Mouse (Mus musculus) retina, embryonic 14.5 days (tissue): ENCODE data around the gene Rtf1.
A peak's percentile ranks its signal among the peaks of the same experiment; 100 is the strongest.
"Not testable (repeated sequence)": the region's sequence is repeated elsewhere in the genome, so short reads cannot be mapped to it uniquely, and the experiment has no call there.

ENCODE experiments used
- DNase-seq: peaks from one replicate; pipeline ENCODE4 v3.0.0-alpha.2; 2015; ENCODE audit warnings: low spot score

The Rtf1 gene

DNA sequence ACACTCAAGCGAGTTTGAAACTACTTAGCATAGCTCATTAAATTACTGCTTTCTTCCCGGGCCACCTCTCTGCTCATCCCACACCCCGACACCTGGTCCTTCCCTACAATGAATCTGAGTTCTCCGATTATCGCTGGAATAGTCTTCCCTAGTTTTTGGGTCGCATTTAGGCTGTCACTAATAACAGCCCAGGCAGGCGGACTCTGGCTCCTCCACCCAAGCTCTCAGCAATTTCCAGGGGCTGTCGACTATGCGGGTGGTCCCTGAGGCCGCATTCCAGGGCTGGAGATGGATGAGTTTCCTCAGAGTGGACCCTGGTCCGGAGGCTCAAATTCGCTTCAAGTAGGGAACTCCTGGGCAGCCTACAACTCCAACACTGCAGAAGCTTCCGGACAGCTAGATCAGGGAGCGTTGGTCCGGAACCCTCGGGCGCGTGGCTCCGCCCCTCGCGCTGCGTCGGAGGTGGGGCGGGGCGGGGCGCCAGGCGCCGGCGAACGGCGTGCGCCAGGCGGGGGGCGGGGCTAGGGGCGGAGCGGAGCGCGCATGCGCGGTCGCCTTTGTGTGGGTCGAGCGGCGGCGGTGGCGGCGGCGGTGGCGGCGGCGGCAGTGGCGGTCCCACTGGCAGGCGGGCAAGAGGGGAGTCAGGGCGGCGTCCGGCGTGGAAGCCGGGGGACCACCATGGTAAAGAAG, at the start of gene Rtf1:
Gene Rtf1 (plus strand): TSS at position 544 of the 690 bp plus-strand sequence.
- peak; percentile 97 for DNase-seq

DNA sequence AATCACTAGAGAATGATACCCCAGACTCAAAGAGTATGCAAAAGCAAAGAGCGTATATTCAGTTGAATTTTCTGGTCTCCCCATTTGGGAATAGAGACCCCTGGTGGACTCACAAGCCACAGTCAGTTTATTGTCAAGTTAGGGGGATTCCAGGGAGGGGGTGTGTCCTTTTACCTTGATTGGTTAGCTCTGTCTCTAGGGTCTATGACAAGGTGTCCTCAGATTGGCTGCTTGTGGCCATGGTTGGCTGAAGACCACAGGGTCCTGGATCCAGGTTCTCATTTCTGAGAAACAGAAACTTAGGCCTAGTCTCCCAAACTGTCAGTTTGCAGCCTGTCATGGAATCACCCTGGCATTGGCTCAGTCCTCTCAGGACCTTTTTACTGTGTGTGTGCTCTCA, 38.1 kb upstream of the Rtf1 start:
- DNase-seq = peak; percentile 7

DNA sequence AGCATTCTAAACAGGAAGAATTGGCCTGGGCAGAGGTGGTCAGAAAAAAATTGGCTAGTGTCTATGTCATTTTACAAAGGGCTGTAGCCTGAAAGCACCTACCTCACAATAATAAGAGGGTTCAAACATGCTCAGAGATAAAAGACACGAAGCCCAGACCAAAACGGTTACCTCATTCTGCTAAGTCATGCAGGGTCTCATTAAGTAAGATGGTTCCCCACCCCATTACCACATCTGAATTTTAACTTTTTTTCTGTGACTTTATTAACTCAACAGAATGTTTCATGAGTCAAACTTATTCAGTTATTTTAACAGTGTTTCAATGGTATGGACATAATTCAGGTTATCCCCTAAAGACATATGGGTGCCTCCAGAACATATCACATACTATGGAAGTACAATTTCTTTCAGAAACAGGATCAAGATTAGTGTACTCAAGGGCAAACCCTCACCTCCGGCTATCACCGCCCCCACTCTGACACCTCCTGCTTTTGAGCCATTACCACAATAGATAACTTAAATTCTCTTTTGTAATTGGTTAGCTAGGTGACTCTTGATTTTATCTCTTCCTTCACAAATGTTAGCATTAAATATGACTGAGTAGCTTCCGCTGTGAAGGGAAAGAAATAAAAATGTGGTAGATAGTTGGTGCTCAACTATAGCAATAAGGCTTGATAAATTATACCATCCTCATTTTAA, 33.5 kb upstream of the Rtf1 start:
- no peak for DNase-seq

DNA sequence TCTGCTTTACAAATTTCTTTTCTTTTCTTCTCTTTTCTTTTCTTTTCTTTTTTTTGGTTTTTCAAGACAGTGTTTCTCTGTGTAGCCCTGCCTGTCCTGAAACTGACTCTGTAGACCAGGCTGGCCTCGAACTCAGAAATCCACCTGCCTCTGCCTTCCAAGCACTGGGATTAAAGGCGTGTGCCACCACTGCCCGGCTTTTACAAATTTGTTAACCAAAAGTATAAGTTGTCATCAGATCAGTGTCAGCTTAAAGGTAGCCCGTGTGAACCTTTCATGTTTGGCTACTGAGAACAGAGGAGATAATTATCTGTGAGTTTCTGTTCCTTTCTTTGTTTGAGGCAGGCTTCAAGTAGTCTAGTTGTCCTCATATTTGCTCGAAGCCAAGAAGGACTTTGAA, 30.6 kb upstream of the Rtf1 start:
- no peak for DNase-seq

DNA sequence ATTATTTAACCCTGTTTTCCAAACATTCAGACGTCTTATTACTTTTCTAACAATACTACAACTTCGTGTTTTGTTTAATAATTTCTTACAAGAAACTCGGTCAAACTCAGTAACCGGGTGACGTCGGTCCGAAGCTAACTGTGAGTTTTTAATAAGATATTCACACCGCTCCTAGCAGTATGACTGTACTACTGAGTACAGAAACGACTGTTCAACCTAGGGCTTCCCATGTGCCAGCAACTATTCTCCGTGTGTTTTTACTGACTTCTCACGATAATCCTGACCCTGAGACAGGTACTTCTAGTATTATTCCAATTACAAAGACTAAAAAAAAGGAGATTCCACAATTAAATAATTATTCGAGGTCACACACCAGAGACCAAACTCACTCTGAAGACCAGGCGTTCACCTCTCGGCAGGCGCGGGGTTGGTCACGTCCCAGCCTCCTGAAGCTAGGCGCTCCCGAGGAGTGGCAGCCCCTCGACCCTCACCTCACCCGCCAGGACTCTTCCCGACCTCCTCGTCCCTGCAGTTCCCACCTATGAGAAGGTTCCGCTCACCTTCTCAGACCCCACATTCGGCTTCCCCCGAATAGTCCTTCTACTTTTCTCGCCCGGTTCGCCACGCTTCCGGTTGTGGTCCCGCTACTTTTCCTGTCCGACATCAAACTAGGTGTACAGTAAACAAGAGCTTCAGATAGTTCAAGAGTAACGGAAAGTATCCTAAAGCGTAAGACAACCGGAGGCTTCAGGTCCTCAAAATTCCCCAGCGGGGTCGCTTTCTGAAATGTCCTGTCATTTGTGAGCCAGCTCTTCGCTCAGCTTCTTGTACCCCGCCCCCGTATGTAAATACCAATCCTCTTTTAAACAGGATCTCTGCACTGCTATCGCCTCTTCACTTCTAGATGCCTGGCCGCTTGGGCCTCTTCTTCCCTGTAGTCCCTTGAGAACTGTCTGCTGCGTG, 12.4 kb upstream of the Rtf1 start, which contains the start of gene Ndufaf1:
Gene Ndufaf1 (minus strand): TSS at position 608 of the 963 bp plus-strand sequence.
- peak; percentile 88 for DNase-seq

DNA sequence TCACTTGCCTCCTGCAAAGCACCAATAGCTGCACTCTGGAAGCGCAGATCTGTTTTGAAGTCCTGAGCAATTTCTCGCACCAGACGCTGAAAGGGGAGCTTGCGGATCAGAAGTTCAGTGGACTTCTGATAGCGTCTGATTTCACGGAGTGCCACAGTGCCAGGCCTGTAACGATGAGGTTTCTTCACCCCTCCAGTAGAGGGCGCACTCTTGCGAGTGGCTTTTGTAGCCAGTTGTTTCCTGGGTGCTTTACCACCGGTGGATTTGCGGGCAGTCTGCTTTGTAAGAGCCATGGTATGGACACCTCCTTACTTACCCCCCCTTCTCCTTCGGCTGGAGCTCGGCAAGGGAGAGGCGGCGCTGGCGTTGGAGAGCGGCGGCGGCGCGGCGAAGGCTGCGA, 9.1 kb upstream of the Rtf1 start:
- DNase-seq = not testable (repeated sequence)

DNA sequence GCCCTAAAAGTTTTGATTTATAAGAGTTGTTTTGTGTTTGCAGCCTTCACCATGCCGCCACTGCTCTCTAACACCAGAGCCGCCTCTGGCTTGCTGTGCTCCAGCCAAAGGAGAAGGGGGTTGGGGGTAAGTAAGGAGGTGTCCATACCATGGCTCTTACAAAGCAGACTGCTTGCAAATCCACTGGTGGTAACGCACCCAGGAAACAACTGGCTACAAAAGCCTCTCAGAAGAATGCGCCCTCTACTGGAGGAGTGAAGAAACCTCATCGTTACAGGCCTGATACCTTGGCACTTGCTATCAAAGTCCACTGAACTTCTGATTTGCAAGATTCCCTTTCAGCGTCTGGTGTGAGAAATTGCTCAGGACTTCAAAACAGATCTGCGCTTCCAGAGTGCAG, 5.9 kb upstream of the Rtf1 start:
- no peak for DNase-seq

DNA sequence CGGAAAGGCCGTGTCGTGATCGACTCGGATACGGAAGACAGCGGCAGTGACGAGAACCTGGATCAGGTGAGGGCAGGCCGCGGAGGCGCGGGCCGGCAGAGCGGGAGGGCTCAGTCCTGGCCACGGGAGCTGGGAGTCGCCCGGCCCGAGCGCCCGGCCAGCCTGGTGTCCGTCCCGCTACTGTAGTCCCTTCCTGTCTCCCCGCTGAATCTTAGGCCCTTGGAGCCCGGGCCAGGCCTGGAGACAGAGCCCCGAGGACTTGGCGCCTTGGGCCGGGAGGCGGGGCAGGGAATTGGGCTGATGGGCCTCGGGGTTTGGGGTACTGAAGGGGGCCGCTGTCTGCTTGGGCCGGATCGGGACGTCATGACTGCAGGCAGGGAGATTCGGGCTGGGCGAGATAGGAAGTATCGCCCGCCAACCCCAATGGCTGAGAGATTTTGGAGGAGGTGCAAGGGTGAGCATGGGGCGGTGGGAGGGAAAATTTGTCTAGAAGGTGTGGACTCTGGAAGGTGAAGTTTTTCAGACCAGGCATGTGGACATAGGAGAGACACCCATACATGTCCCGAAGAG, 432 bp downstream of the Rtf1 start:
- no peak for DNase-seq

DNA sequence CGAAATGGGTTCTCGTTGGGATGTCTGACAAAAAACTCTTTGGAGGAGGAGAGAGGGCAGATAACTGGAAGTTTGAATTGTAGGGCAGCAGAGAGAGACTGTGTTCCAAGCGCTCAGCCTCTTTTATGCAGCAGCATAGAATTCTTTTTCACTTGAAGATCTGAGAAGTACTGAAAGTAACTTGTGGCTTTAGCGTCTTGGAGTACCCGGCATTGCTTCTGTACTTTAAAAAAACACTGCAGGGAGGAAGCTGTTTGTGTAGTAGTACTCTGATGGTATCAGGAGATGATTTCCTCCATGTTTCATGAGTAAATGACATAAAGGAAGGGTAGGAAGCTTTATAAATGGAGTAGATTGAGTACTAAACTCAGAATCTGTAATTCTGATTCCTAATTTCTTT, 963 bp downstream of the Rtf1 start:
- no peak for DNase-seq

DNA sequence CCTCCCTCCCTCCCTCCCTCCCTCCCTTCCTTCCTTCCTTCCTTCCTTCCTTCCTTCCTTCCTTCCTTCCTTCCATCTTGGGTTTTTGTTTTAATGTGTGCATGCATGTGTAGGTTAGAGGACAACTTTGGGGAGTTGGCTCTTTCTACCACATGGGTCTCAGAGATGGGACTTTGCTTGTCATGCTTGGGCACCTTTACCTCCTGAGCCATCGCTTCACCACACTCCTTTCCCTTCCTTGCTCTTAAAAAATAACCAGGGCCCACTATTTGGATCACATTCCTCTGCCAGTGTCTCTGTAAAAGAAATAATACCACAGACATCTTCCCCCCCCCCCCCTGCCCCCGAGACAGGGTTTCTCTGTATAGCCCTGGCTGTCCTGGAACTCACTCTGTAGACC, 8.8 kb downstream of the Rtf1 start:
- no peak for DNase-seq

DNA sequence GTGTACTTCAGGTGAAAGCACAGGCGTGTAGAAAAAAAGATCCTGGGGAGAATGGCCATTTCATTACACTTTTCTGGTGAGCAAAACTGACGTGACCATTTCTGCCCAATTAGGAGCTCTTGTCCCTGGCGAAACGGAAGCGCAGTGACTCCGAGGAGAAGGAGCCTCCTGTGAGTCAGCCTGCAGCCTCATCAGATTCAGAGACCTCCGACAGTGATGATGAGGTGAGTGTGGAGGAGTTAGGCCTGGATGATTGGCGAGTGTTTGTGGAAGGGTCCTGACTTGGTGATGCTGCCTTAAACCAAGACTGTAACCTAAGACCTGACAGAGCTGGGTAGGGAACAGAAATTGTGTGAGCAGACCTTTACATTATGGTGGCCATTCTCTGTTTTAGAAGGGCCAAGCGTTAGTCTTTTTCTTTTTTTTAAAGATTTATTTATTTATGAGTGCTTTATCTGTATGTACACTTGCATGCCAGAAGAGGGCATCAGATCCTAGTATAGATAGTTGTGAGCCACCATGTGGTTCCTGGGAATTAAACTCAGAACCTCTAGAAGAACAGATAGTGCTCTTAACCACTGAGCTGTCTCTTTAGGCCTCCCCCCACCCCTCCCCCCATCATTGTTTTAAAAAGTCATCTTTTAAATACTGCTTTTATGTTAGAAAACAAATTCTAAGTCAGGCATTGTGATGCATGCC, 17.3 kb downstream of the Rtf1 start:
- DNase-seq = peak; percentile 45

DNA sequence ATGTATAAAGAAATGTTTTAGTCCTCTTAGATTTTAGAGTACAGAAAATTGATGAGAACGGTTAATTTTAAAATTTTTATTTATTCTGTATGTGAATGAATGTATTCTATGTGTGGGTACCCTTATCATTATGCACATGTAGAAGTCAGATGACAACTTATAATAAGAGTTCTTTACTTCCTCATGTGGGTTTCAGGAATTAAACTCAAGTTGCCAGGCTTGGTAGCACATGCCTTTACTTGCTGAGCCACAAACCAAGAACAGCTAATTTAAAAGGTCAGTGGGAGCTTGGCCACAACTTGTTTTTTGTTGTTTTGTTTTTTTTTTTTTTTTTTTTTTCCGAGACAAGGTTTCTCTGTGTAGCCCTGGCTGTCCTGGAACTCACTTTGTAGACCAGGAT, 20.0 kb downstream of the Rtf1 start:
- DNase-seq = no peak

DNA sequence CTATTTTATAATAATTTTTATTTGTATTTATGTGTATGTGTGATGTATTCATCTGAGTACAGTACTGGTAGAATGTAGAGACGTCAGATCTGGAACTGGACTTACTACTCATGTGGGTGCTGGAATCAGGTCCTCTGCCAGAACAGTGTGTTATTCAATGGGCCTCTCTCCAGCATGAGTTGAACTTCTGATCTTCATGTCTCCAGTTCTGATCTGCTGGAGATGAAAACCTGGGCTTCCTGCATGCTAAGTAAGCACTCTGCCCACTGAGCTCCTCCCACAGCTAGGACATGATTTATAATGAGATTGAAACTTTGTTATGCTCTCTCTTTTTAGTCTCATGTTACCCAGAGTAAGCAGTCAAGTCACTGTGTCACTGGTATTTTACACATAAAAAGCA, 21.2 kb downstream of the Rtf1 start:
- no peak for DNase-seq

DNA sequence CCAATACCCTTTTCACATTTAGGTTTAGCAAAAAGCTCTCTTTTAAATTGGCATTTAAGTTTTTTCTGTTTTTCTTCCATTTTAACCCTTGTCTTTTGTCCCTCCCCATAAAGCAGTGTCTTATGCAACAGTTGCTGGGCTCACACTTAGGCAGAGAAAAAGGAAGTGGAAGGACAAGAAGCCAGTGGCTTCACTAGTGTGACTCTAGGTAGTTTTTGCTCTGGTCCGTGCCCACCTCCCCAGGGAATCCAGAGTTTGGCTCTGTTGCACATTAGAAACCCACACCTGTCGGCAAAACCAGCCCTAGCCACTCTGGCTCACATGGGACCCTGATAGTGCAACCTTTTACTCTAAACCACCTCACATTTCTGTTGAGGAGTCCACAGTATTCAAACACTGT, 23.6 kb downstream of the Rtf1 start:
- no peak for DNase-seq

DNA sequence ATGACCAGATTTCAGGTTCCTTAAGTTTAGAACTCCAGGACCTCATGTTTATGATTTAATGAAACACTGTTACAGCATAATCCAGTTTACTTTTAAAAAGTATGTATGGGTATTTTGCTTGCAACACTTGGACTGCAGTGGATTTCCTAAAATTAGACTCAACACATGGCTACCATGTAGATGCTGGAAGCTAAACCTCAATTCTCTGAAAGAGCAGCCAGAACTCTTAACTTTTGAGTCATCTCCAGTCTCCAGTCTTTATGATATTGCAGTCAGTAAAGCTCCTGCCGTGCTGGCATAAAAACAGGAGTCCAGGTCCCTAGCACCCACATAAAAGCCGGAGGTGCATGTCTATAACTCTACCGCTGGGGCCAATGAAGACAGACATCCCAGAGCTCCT, 25.1 kb downstream of the Rtf1 start:
- DNase-seq = no peak

DNA sequence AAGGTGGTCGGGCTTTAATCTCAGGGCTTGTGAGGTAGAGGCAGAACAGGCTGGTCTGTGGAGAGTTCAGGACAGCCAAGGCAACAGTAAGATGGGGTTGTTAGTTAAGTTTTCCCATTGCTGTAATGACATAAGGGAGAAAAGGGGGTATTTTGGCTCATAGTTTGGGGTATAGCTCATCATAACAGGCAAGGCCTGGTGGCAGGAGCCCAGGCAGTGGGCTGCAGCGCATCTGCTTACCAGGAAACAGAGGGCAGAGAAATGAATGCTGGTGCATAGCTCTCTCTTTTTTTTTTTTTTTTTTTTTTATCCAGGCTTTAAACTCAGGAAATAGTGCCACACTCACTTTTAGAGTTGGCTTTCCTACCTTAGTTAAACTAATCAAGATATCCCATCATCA, 28.3 kb downstream of the Rtf1 start:
- no peak for DNase-seq

DNA sequence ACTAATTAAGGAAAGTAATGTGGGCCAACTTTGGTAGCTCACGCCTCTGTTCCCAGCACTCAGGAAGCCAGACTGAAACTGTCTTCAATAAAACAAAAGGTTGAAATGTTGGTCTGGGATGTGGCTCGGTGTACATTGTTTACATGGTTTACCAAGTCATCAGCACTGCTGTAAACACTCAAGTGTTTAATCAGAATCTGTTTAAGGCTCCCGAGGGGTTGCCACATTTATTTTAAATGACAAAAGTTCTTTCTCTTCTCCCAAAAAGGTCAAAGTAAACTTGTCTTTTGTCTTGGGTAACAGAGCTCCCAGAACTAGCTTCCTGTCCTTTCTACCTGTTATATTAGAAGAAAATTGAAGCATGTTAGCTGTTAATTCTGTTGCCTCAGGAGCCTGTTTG, 32.8 kb downstream of the Rtf1 start:
- no peak for DNase-seq

DNA sequence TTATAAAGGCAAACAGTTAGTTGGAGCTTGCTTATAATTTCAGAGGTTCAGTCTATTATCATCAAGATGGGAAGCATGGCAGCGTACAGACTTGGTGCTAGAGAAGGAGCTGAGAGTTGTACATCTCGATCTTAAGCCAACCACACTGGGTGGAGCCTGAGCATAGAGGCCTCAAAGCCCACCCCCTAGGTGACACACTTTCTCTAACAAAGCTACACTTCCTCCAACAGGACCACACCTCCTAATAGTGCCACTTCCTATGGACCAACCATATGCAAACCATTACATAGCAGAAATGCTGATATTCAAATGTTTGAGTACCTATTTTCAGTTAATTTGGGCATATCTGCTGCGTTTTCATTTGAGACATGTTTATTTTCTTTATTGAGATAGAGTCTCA, 35.1 kb downstream of the Rtf1 start:
- DNase-seq = no peak

DNA sequence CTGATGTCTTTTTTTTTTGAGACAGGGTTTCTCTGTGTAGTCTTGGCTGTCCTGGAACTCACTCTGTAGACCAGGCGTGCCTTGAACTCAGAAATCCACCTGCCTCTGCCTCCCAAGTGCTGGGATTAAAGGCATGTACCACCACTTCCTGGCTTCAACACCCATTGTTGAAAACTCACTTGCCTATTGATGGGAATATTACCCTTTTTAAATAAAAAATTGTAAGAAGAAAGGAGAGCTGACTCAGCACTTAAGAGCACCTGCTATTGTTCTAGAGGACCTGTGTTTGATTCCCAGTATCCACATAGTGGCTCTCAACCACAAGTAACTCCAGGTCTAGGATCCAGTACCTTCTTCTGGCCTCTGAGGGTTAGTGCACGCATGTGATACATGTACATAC, 41.0 kb downstream of the Rtf1 start:
- DNase-seq = not testable (repeated sequence)

DNA sequence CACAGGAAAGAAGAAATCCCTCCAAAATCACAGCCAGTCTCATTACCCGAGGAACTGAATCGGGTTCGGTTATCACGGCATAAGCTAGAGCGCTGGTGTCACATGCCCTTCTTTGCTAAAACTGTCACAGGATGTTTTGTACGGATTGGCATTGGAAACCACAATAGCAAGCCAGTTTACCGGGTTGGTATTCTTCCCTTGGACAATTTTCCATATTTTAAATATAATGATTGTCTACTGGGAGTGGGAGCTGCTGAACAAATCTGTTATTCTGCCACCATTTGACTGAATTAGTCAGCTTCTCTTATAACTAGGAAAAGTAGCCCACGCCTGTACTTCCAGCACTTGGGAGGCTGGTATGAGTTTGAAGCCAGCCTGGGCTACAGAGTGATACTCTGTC, 46.2 kb downstream of the Rtf1 start:
- DNase-seq = no peak

DNA sequence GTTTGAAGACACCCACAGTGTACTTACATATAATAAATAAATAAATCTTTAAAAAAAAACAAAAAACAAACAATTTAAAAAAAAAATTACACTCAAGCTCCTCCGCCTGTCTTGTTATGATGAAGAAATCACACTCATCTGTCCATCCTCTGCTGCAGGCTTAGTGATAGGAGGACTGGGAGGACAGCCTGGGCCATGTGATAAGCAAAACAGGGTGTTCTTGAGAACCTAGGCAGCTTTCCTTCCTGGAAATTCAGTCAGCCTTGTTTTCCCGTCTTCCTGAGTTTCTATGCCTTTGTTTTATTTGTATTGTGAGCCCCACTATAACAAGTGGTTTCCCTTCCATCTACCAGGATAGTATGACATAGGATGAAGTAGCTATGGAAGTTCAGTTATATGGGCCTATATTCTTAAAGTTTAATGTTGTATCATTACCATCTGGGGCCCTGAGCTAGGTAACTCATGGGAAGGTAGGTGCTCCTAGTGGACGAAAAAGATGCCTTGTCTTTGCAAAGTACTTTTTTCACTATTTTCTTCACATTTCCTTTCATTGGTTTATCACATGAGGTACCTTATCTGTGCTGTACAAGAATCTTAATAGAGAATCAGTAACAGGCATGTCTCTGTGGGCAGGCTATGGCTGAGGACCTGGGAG, 53.0 kb downstream of the Rtf1 start:
- DNase-seq = no peak
